Mouse (Mus musculus) liver, embryonic 14.5 days (tissue): ENCODE measurements around the gene Cacna1f. TPM values are rescaled to one million over a fixed set of nuclear protein-coding genes. Genes with fewer than 3 reads are reported as not detected.

Experiments used
- ATAC-seq: fragments of 200-750 bp; cut with Nextera tagmentation; 2 replicates; pipeline ENCODE4 v1.8.0; 2017; ENCODE audit warnings: moderate number of reproducible peaks, mild to moderate bottlenecking, moderate library complexity; ENCODE audit not compliant: insufficient read depth
- DNase-seq, 3 experiments: peaks; one replicate each; pipeline ENCODE4 v3.0.0-alpha.2; 2012 to 2013; ENCODE audit warnings: low read depth in 3 of 3, low spot score in 3 of 3
- H3K27ac ChIP-seq: fragments of 300-500 bp; sonication (generic); 2 replicates; pipeline ENCODE4 v1.5.1; 2014; ENCODE audit warnings: moderate library complexity, mild to moderate bottlenecking, control low read depth, inconsistent platforms
- H3K27me3 ChIP-seq: fragments of 300-500 bp; sonication (generic); 2 replicates; pipeline ENCODE4 v1.6.1; 2014; ENCODE audit warnings: mild to moderate bottlenecking, low read length, moderate library complexity; ENCODE audit not compliant: control insufficient read depth, insufficient read depth
- H3K36me3 ChIP-seq: fragments of 300-500 bp; sonication (generic); replicated peaks from 2 replicates; pipeline ENCODE4 v1.6.1; 2014; ENCODE audit warnings: low read depth; ENCODE audit not compliant: control insufficient read depth, insufficient read depth
- H3K4me1 ChIP-seq, 2 experiments: fragments of 200-500 bp in 1 of 2; fragments of 300-500 bp in 1 of 2; sonication (generic) in 1 of 2; replicated peaks; 2 replicates each; pipeline ENCODE4 v1.6.1; 2012 to 2014; ENCODE audit warnings: antibody characterized with exemption in 1 of 2, inconsistent platforms in 1 of 2, low read length in 1 of 2; ENCODE audit not compliant: control insufficient read depth in 2 of 2, insufficient read depth in 2 of 2
- H3K4me2 ChIP-seq: fragments of 300-500 bp; sonication (generic); 2 replicates; pipeline ENCODE4 v1.6.1; 2014; ENCODE audit warnings: low read depth, mild to moderate bottlenecking, control low read depth, moderate library complexity
- H3K4me3 ChIP-seq, 2 experiments: fragments of 200-500 bp in 1 of 2; fragments of 300-500 bp in 1 of 2; sonication (generic) in 1 of 2; 2 replicates each; pipeline ENCODE4 v1.5.1; 2012 to 2014; ENCODE audit warnings: low read depth in 2 of 2, low read length in 2 of 2, mild to moderate bottlenecking in 2 of 2, control low read depth in 1 of 2, inconsistent platforms in 1 of 2, moderate library complexity in 1 of 2; ENCODE audit not compliant: insufficient read depth in 1 of 2
- H3K9ac ChIP-seq: fragments of 300-500 bp; sonication (generic); replicated peaks from 2 replicates; pipeline ENCODE4 v1.6.1; 2014; ENCODE audit warnings: mild to moderate bottlenecking, control low read depth, moderate library complexity
- H3K9me3 ChIP-seq: fragments of 300-500 bp; sonication (generic); 2 replicates; pipeline ENCODE4 v1.6.1; 2016; ENCODE audit warnings: low read length, mixed read lengths; ENCODE audit not compliant: control insufficient read depth
- CTCF ChIP-seq: IDR thresholded peaks from 2 replicates; pipeline ENCODE4 v1.5.1; 2016; ENCODE audit warnings: antibody characterized with exemption, low read depth, control low read depth
- EP300 ChIP-seq: IDR thresholded peaks from 2 replicates; pipeline ENCODE4 v1.6.1; 2016; ENCODE audit warnings: antibody characterized with exemption, low read depth
- WGBS: fragments of 180-500 bp; shearing (Covaris S2); extraction: QIAGEN DNeasy Blood & Tissue Kit; methylation state at CpG from one replicate; pipeline ENCODE4 v1.1.7; 2014; ENCODE audit not compliant: insufficient replicate concordance; 5-methylcytosine and 5-hydroxymethylcytosine counted together
- polyA plus RNA-seq, 2 experiments: library from polyadenylated mRNA; depleted of rRNA in 1 of 2; stranded (reverse) in 1 of 2; unstranded in 1 of 2; fragments of >200 nt; fragmentation: Nextera tagmentation in 1 of 2; extraction: Ambion mirVana in 1 of 2; gene quantifications; 2 replicates each; pipeline versions ENCODE4 v1.2.1 to v1.2.3; 2012 to 2014

Gene Cacna1f
- polyA plus RNA-seq, 2 experiments, result 0.04 to 0.11 TPM

- 64% methylated on average over 21 of the region's 21 CpGs for WGBS
- Histone ChIP-seq H3K27me3 (no peaks in the 10 kb centered on the region), H3K9ac (no peak overlapping the region), H3K9me3 (no peaks in the 10 kb centered on the region), H3K4me1 (peaks cover 0 to 7% of the 10 kb centered on the region in 2 experiments; a peak in 2 of 4 replicates), H3K4me2 (no peak overlapping the region), H3K4me3 (no peak overlapping the region), H3K36me3 (no peaks in the 10 kb centered on the region), H3K27ac (no peak overlapping the region)
- DNase-seq (no peak), ATAC-seq (no peak)
- TF ChIP-seq EP300 (no peak), CTCF (no peak)
Observed at GRCm38 (mm10) chrX:7665739-7666502, 59.0 kb downstream of the Cacna1f start.

- Histone ChIP-seq H3K4me3 (peak overlapping the region; percentile 50 to 72), H3K4me1 (peaks cover 0 to 15% of the 10 kb centered on the region in 2 experiments; a peak in 2 of 4 replicates), H3K27me3 (no peaks in the 10 kb centered on the region), H3K36me3 (no peaks in the 10 kb centered on the region), H3K9ac (peak overlapping the region; percentile 23), H3K27ac (no peak overlapping the region), H3K9me3 (no peaks in the 10 kb centered on the region), H3K4me2 (peak overlapping the region; percentile 65)
- no peak for TF ChIP-seq EP300
- 11% methylated on average over 14 of the region's 19 CpGs for WGBS
- ATAC-seq, result peak; percentile 72
- no peak for DNase-seq
Observed at GRCm38 (mm10) chrX:7670390-7670881, 63.6 kb downstream of the Cacna1f start.

- ATAC-seq (peak; percentile 34), DNase-seq (no peak)
- Histone ChIP-seq H3K27me3 (no peaks in the 10 kb centered on the region), H3K4me1 (peaks cover 0 to 15% of the 10 kb centered on the region in 2 experiments; a peak in 2 of 4 replicates), H3K4me2 (peak within 1 kb of the TSS; percentile 65), H3K27ac (no peak within 1 kb of the TSS), H3K4me3 (peak within 1 kb of the TSS; percentile 50 to 72), H3K9me3 (no peaks in the 10 kb centered on the region), H3K9ac (peak within 1 kb of the TSS; percentile 23), H3K36me3 (no peaks in the 10 kb centered on the region)
- no peak for TF ChIP-seq EP300
- WGBS, result 16% methylated on average over 30 of the region's 36 CpGs
Observed at GRCm38 (mm10) chrX:7670921-7671623, 64.2 kb downstream of the Cacna1f start, which contains the start of gene Plp2. Gene Plp2, minus strand, starts transcription at chrX:7671390.

GRCm38 (mm10) chrX:7672739-7673138, 65.9 kb downstream of the Cacna1f start:
- H3K4me3 ChIP-seq, result no peak overlapping the region
- no peaks in the 10 kb centered on the region for H3K9me3 ChIP-seq
- H3K4me2 ChIP-seq, result no peak overlapping the region
- no peak overlapping the region for H3K9ac ChIP-seq
- no peaks in the 10 kb centered on the region for H3K36me3 ChIP-seq
- H3K27ac ChIP-seq, result no peak overlapping the region
- ATAC-seq (no peak), DNase-seq (no peak)
- H3K27me3 ChIP-seq, result no peaks in the 10 kb centered on the region
- H3K4me1 ChIP-seq, result peaks cover 0 to 15% of the 10 kb centered on the region in 2 experiments; a peak in 2 of 4 replicates
- TF ChIP-seq EP300, result no peak
- TF ChIP-seq CTCF, result no peak
- WGBS, result 33% methylated on average over 6 of the region's 6 CpGs
